Mouse (Mus musculus): ENCODE measurements around the gene Tmem14c. TPM values are rescaled to one million over a fixed set of nuclear protein-coding genes. Genes with fewer than 3 reads are reported as not detected.

The Tmem14c gene
- total RNA-seq (2023), result 31.1 to 32.9 TPM (median 31.7 TPM) in 4 replicates

GRCm38 (mm10) chr13:41015829-41016634, at the start of gene Tmem14c:
Gene Tmem14c (plus strand): TSS chr13:41016292.

GRCm38 (mm10) chr13:41000926-41001639, 15.0 kb upstream of the Tmem14c start, which contains the start of gene Pak1ip1:
Gene Pak1ip1 (plus strand): TSS chr13:41001023.

Other genes with a start within 250 kb of the Tmem14c start
- gene Gcnt2, start 156.5 kb upstream of the Tmem14c start, total RNA-seq (2023), result 0.12 TPM in 1 of 4 replicates, not detected in the others
- 65.8 to 70.2 TPM (median 67.6 TPM) in 4 replicates for gene Pak1ip1, start 15.3 kb upstream of the Tmem14c start, total RNA-seq (2023)
- gene Mak, start 63.4 kb downstream of the Tmem14c start, total RNA-seq (2023), result not detected in 4 replicates
- 0.27 TPM in 1 of 4 replicates, not detected in the others for gene Gcm2, start 94.7 kb downstream of the Tmem14c start, total RNA-seq (2023)
- gene Sycp2l, start 98.0 kb downstream of the Tmem14c start, total RNA-seq (2023), result not detected in 4 replicates
- gene Elovl2, start 204.1 kb downstream of the Tmem14c start, total RNA-seq (2023), result not detected in 4 replicates
- 3.6 to 5.4 TPM (median 4.3 TPM) in 4 replicates for gene Smim13, start 233.6 kb downstream of the Tmem14c start, total RNA-seq (2023)

Measured in B cell, adult 62 days (primary cell).